Mouse (Mus musculus) 3T3-L1 (cell line): ENCODE measurements at regions not wholly inside any gene's neighbourhood (a gene's known extent, or its start where the extent isn't known, plus 50 kb on each side); places are given as distances from the start of the nearest gene placed in this dataset.
A peak's percentile ranks its signal among the peaks of the same experiment; 100 is the strongest.

ENCODE experiments used
- DNase-seq: peaks from one replicate; pipeline ENCODE4 v3.0.0-alpha.2; 2015; ENCODE audit warnings: low read depth, low spot score

DNA sequence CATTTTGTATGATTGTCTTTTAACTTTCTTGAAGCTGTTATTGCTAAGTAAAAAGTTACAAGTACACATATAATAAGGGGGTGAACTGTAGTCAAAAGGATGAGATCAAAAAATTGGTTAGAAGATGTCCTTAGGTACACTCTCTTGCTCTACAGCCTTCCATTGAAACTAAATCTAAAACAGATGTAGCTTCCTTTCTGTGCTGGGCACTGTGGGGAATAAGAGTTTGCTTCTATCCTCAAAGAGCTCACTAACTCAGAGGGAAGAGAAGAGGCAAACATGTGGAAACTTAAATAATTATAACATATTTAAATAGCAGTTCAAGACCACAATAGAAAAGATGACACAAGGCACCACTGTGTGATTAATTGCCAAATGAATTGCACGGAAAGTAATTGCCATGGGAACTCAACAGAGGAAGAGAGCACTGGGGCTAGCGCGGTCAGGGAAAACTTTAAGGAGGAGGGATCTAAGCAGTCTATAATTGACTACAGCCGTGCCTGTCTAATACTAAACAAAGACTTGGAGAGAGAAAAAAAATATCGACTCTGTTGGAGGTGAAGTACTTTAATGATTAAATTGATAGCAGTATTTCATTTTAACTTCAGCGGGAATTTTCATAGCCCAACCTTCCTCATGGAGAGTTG lies 57.9 kb upstream of the Ammecr1 start:
- no peak for DNase-seq

DNA sequence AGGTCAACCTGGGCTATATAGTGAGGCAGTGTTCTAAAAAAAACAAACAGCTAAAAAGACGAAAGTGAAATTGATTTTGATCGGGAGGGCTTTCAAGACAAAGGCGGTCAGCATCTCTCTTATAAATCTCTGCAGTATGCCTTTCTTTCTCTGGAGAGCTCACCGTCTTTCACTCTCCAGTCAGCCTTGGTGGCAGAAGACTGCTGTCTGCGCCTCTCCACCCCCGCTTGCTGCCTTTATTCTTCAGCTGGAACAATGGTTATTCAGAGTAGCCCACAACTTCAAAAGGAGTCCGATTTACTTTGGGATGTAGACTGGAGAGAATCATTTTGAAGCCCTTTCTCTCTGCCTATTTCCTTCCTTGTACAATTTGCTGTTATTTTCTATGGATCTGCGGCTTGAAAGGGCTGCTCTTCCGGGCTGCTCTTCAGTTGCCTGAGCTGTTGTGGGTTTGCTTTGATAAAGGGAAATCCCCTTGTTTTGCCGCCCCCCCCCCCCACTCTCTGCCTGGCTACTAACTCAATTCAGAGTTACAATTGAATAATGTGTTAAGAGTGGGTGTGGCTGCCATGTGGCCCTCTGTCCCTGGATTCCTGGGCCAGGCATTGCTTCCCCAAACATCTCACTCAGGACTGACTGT lies 64.0 kb upstream of the Ammecr1 start:
- no peak for DNase-seq

DNA sequence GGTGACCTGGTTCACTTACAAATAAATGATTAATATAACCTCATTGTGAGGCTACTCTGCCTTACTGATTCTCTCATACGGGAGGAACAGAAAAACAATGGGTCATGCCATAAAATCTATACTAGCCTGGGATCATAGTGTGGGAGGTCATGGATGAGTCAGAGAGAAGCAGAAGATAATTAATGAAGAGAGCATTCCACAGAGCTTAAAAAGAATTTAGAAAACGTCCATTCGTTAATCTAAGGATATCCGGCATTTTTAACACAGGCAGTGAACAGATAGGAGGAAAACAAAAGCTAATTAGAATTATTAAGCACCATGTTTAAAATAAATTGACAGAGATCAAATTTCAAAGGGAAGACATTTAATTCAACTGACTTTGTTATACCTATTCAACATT lies 59.5 kb upstream of the Rtl9 start:
- DNase-seq, result no peak

DNA sequence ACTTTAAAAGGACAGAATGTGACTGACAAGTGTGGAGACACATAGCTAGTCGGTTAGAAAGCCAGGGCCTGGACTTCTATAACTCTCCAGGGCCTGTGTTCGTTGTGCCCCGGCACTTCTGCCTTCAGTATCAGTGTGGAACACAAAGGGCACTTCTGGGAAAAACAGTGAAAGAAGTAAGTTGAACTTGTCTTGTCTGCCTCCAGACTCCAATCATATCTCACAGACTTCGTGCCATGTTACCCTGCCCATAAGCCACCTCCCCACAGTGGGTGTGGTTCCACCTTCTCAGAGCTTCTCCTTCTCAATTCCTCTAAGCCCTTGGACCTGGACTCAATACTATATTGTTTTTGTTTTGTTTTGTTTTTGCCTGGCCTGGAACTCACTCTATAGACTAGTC lies 55.1 kb upstream of the Rtl9 start:
- DNase-seq, result no peak

DNA sequence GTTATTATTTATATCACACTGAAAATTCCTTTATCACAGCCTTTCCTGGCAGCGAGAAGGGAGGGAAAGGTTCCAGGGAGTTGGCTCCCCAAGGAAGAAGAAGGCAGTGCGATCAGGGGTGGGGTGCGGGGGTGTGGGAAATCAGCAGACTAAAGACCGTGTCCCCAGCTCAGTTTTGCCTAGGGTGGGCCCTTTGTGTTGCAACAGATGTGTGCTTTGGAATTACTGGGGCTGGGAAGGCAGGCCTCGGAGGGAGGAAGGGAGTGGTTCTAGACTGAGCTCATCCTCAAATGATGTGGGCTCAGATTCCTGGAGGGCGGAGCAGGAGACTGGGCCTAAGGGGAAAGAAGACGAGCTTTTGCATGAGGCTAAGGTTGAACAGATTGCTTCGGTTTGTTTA lies 53.1 kb upstream of the Rtl9 start:
- peak; percentile 59 for DNase-seq
